Mouse (Mus musculus): ENCODE measurements at regions not wholly inside any gene's neighbourhood (a gene's known extent, or its start where the extent isn't known, plus 50 kb on each side); places are given as distances from the start of the nearest gene placed in this dataset.

- Histone ChIP-seq H3K36me3 (ENCODE audit: control insufficient read depth in 1 of 2, insufficient read depth in 2 of 2, low read length in 2 of 2) (no peaks in the 10 kb centered on the region), H3K27me3 (ENCODE audit: control insufficient read depth in 1 of 2, insufficient read depth in 2 of 2, low read length in 2 of 2) (no peaks in the 10 kb centered on the region), H3K27ac (ENCODE audit: control insufficient read depth, low read depth, low read length) (no peak overlapping the region), H3K9ac (ENCODE audit: control insufficient read depth, low read depth, low read length, poor library complexity, severe bottlenecking) (no peak overlapping the region), H3K4me1 (ENCODE audit: control insufficient read depth in 1 of 2, insufficient read depth in 2 of 2, low read length in 2 of 2) (no peaks in the 10 kb centered on the region), H3K4me3 (ENCODE audit: control insufficient read depth in 1 of 2, insufficient read depth in 1 of 2, low read depth in 2 of 2, low read length in 2 of 2) (no peak overlapping the region), H3K79me2 (ENCODE audit: control insufficient read depth, insufficient read depth, low read length, poor library complexity) (no peaks in the 10 kb centered on the region), H3K9me3 (replicated peaks; ENCODE audit: insufficient read depth, low read length) (no peaks in the 10 kb centered on the region)
- no peak for DNase-seq (ENCODE audit: low read depth, low spot score)
- no peak for TF ChIP-seq NRF1 (IDR thresholded peaks at IDR 0.05; ENCODE audit: insufficient read depth, low read depth, low read length, poor library complexity, severe bottlenecking)
- no peak for TF ChIP-seq POLR2AphosphoS2 (IDR thresholded peaks at IDR 0.05; ENCODE audit: low read length)
- TF ChIP-seq EP300 (IDR thresholded peaks at IDR 0.05; ENCODE audit: low read depth in 1 of 2, low read length in 2 of 2): no peak
- TF ChIP-seq MEF2A (IDR thresholded peaks at IDR 0.05; ENCODE audit: extremely low read depth, insufficient replicate concordance, low read depth, low read length, poor library complexity, severe bottlenecking): no peak
- no peak for TF ChIP-seq MYB (IDR thresholded peaks at IDR 0.05; ENCODE audit: low read depth, low read length)
- TF ChIP-seq ETS1 (IDR thresholded peaks at IDR 0.05; ENCODE audit: low read depth, low read length): no peak
- TF ChIP-seq USF1 (IDR thresholded peaks at IDR 0.05; ENCODE audit: low read depth, low read length): no peak
- TF ChIP-seq ZKSCAN1 (IDR thresholded peaks at IDR 0.05; ENCODE audit: low read depth, low read length): no peak
- no peak for TF ChIP-seq KAT2A (conservative IDR thresholded peaks at IDR 0.05; ENCODE audit: low read depth, low read length)
- TF ChIP-seq CHD1 (IDR thresholded peaks at IDR 0.05; ENCODE audit: low read depth, low read length): no peak
- TF ChIP-seq GABPA (IDR thresholded peaks at IDR 0.05; ENCODE audit: low read depth, low read length): no peak
- TF ChIP-seq ELF1 (IDR thresholded peaks at IDR 0.05; ENCODE audit: low read depth, low read length): no peak
Observed at GRCm38 (mm10) chr3:81666262-81666661, 266.1 kb upstream of the Ctso start.

GRCm38 (mm10) chr3:81676570-81676969 is 255.8 kb upstream of the Ctso start:
- H3K9ac ChIP-seq (ENCODE audit: control insufficient read depth, low read depth, low read length, poor library complexity, severe bottlenecking): no peak overlapping the region
- H3K36me3 ChIP-seq (ENCODE audit: control insufficient read depth in 1 of 2, insufficient read depth in 2 of 2, low read length in 2 of 2): no peaks in the 10 kb centered on the region
- DNase-seq (ENCODE audit: low read depth, low spot score): no peak
- no peaks in the 10 kb centered on the region for H3K4me1 ChIP-seq (ENCODE audit: control insufficient read depth in 1 of 2, insufficient read depth in 2 of 2, low read length in 2 of 2)
- no peaks in the 10 kb centered on the region for H3K9me3 ChIP-seq (replicated peaks; ENCODE audit: insufficient read depth, low read length)
- H3K79me2 ChIP-seq (ENCODE audit: control insufficient read depth, insufficient read depth, low read length, poor library complexity): no peaks in the 10 kb centered on the region
- no peak overlapping the region for H3K4me3 ChIP-seq (ENCODE audit: control insufficient read depth in 1 of 2, insufficient read depth in 1 of 2, low read depth in 2 of 2, low read length in 2 of 2)
- H3K27me3 ChIP-seq (ENCODE audit: control insufficient read depth in 1 of 2, insufficient read depth in 2 of 2, low read length in 2 of 2): no peaks in the 10 kb centered on the region
- no peak for TF ChIP-seq EP300 (IDR thresholded peaks at IDR 0.05; ENCODE audit: low read depth in 1 of 2, low read length in 2 of 2)
- no peak for TF ChIP-seq TBP (IDR thresholded peaks at IDR 0.05; ENCODE audit: low read depth, low read length)
- TF ChIP-seq MEF2A (IDR thresholded peaks at IDR 0.05; ENCODE audit: extremely low read depth, insufficient replicate concordance, low read depth, low read length, poor library complexity, severe bottlenecking): no peak
- TF ChIP-seq RCOR1 (IDR thresholded peaks at IDR 0.05; ENCODE audit: low read depth, low read length): no peak
- no peak for TF ChIP-seq USF1 (IDR thresholded peaks at IDR 0.05; ENCODE audit: low read depth, low read length)
- TF ChIP-seq NRF1 (IDR thresholded peaks at IDR 0.05; ENCODE audit: insufficient read depth, low read depth, low read length, poor library complexity, severe bottlenecking): no peak
- no peak for TF ChIP-seq ETS1 (IDR thresholded peaks at IDR 0.05; ENCODE audit: low read depth, low read length)
- TF ChIP-seq SIN3A (IDR thresholded peaks at IDR 0.05; ENCODE audit: low read length): no peak
- H3K27ac ChIP-seq (ENCODE audit: control insufficient read depth, low read depth, low read length): no peak overlapping the region
